Mouse (Mus musculus): ENCODE results near the gene Rgmb.

Rgmb gene

DNA sequence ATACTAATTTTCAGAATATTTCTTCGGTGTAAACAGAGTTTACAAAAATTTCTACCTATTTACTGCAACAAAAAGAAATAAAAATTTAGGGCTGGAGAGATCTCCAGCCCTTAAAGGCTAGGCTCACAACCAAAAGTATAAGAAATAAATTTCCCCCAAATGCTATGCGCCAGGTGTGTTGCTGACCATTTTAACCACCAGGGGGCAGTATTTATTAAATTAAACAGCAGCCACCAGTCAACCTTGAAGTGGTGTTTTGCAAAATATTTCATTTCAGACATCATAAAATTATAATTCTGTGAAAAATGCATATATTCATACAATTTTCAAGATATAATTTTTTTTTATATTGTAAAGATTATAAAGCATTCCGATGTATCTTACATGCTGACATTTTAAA lies 43.8 kb downstream of the Rgmb start:
- no peak for DNase-seq (ENCODE audit: low read depth in 1 of 2, low spot score in 2 of 2)

DNA sequence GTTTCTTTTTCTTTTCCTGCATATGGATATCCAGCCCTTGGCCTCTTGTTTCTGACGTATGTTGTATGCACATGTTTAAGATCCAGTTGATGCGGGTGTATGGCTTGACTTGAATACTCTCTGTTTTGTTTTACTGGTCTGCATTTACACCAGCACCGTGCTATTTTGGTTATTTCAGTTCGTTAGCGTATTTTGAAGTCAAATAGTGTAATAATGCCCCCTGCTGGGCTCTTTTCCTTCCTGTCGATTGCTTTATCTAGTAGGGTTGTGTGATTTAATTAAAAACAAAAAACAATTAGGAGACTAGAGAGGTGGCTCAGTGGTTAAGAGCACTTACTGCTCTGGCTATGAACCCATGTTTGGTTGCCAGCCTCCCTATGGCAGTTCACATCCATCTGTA lies 52.9 kb downstream of the Rgmb start:
- DNase-seq (ENCODE audit: low read depth in 1 of 2, low spot score in 2 of 2) = no peak

DNA sequence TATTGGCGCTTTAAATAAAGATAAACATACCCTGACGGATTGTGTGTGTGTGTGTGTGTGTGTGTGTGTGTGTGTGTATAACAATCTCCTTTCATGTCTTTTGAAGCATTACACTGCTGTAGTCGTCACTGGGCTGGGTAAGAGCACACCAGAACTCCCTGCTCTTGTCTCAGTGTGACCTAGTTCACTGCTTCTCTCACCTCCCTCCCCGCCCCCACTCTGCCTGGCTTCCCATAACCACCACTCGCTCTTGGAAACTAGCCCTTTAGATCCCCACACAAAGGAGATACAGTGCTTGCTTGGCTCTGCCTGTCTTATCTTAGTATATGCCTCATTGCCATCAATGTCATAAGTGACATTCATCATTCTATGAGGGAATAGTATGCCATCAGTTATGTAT lies 54.5 kb downstream of the Rgmb start:
- no peak for DNase-seq (ENCODE audit: low read depth in 1 of 2, low spot score in 2 of 2)

DNA sequence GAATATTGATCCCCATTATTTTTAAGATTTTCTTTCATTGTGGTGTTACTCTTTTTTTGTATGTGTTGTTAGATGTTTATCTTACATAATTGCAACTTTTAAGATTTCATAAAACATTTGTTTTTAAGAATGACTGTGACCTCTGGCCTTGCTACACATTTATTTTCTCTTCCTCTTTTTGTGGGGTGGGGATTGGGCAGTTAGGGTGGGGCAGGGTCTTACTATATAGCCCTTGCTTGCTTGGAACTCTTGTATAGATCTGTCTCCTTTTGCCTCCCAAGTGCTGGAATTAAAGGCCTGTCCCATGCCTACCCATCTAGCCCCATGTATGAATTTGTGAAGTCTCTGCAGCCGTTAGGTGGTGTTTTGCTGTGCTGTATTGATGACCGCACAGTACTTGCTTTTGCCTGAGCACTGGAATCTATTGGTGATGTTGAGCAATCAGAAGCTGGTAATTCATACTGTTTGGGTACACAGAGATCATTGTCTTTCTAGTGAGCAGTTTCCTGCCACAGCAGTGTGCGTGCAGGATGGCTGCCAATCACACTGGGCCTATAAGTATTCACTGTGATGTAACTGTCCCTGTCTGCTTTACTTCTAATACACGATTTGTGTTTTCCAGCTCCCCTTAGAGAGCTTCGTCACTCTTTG lies 56.1 kb downstream of the Rgmb start:
- peak in 1 of 2 experiments; percentile 7 for DNase-seq (ENCODE audit: low read depth in 1 of 2, low spot score in 2 of 2)

DNA sequence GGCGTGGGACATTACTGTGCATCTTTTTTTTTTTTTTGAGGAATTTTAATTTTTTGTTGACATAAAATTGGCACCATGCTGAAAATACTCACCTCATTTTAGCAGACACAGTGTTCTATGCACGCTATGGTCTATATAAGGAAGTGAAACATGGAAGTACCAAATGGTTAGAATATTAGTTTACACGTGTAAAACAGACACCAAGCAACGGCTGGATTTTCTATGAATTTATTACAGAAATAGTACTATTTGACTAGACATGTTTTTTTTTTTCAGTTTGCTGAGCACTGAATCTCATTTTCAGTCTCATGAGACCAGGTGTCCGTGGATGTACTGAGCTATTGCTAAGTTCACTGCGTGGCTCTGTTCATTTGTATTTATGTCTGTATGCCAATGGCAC lies 56.9 kb downstream of the Rgmb start:
- no peak for DNase-seq (ENCODE audit: low read depth in 1 of 2, low spot score in 2 of 2)

DNA sequence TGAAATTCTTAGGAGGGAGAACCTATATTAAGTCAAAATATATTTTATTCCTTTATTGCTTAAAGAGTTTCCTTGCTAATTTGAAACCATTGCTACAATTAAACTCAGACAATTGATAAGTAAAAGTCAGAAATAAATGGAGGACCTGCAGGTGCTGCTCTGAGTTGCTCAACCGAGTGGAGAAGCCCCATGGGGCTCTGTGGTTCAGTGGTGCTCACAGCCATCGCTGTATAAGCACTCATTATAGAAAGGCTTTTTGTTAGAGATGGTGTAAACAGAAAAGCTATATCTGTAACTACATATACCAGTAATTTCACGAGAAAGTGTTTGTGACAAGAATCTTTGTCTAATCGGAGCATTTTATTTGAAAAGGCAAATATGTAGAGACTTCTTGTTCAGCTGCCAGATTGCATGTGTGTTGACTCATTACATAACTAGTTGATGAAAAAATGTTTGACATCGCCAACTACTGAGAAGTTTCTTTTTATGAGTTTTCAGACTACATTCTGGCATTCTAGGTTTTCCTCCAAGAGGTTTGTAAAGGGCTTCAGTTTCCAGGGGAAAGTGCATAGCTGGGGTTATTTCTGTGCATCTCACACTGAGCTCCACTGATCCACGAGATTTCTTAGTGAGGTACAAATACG lies 61.6 kb downstream of the Rgmb start:
- no peak for DNase-seq (ENCODE audit: low read depth in 1 of 2, low spot score in 2 of 2)

DNA sequence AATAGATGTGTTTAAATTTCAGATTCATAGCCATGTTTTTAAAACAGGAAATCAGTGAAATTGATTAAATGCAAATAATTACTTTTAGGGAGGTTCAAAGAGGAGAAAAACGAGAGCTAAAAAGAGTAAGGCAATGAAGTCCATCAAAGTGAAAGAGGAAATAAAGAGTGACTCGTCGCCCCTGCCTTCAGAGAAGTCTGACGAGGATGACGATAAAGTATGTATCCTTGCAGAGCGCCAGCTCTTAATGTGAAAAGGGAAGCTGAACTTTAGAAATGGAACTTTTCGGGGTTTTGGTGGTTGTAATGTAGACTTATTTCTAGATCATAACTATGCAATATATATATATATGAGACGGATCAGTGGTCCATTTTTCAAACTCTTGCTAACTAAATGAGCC lies 69.6 kb downstream of the Rgmb start:
- DNase-seq (ENCODE audit: low read depth in 1 of 2, low spot score in 2 of 2) = no peak

Data from monocyte, adult 2 months (primary cell).